Mouse (Mus musculus) B cell, adult 2 months (primary cell): ENCODE data around the gene Rbbp4.

ENCODE experiments used
- DNase-seq, 2 experiments: peaks; one replicate each; pipeline ENCODE4 v3.0.0; 2022

Gene Rbbp4

DNA sequence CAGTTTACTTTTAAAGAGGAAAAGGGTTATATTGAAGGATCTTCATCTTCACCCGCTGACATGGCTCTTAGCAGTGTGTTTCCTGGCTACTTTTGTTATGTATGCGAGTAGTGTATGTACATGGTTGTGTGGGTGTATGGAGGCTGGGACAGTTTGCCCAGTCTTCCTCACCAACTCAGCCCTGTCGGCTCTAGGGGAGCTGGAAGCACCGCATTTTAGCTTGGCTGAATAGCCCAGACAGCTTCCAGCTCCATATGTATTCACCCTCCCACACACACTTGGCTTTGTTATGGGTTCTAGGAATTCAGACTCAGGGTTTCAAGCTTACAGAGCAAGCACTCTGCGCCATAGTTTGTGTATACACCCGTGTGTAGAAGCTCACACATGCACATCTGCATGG, 15.9 kb upstream of the Rbbp4 start:
- peak in 1 of 2 experiments; percentile 13 for DNase-seq

DNA sequence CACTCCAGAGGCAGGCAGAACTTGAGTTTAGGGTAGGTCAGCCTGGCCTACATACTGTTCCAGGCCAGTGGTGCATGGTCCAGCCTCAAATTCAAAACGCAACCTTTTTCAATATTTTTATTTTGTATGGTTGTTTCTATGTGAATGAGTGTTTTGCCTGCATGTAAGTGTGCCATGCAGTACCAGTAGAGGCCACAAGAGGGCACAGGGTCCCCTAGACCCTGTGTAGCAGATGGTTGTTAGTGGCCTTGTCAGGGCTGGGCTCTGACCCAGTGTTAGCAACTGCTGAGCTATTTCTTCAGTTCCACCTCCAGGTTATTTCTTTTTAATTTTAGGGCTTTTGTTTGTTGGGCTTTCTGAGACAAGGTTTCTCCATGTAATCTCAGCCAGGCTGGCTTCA, 15.5 kb upstream of the Rbbp4 start:
- DNase-seq = peak; percentile 84 to 85

GRCm38 (mm10) chr4:129346481-129347154, 11.4 kb upstream of the Rbbp4 start:
- no peak for DNase-seq

GRCm38 (mm10) chr4:129342705-129343104, 7.5 kb upstream of the Rbbp4 start:
- no peak for DNase-seq

DNA sequence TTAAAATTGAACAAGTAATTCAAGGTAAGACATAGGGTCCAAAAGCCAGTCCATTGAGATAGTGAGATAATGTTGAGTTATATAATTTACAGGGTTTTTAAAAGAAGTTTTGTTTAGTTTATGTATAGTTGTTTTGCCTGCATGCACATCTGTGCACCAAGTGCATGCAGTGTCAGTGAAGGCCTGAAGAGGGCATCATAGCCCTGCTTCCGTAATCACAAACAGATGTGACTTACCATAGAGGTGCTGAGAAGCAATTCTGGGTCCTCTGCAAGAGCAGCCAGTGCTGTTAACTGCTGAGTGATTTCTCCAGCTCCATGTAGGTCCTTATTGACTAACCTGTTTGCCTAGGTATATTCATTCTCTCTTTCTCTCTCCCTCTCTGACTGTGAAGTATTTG, 6.7 kb upstream of the Rbbp4 start:
- peak; percentile 24 to 27 for DNase-seq

GRCm38 (mm10) chr4:129339743-129340142, 4.6 kb upstream of the Rbbp4 start:
- no peak for DNase-seq

DNA sequence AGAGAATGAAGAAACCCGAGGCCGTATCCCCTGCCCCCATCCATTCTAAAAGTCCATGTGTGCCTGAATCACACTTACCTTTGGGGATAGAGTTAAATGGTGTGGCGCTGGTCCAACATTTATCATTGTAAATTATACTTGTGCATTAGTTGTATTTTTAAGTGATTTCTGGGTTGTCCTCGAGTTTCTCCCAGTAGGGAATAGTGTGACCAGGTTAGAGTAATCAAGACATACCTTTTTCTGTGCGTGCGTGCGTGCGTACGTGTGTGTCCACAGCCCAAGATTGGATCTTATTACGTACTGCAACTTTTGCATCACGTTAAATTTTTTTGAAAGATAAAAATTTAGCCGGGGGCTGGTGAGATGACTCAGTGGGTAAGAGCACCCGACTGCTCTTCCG, 1.1 kb upstream of the Rbbp4 start:
- DNase-seq = no peak

- no peak for DNase-seq
These were observed 424 bp downstream of the Rbbp4 start for GRCm38 (mm10) chr4:129334677-129335215.

- no peak for DNase-seq
These were observed 2.3 kb downstream of the Rbbp4 start for GRCm38 (mm10) chr4:129332846-129333245.

- no peak for DNase-seq
These were observed 9.0 kb downstream of the Rbbp4 start for GRCm38 (mm10) chr4:129326191-129326590.

DNA sequence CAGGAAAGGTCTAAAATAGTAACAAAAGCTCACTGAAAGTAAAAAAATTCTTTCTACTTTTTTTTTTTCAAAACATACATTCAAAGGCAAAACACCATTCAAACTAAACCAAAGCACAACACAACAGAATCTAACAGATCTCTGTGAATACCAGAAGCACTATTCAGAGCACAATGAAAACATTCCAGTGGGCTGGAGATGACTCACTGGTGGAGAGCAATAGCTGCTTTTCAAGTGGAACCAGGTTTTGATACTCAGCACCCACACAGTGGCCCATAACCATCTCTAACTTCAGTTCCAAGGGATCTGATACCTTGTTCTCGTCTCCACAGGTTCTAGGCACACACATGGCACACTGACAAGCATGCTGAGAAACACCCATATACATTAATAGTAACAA, 10.4 kb downstream of the Rbbp4 start:
- DNase-seq = no peak

- no peak for DNase-seq
These were observed 11.7 kb downstream of the Rbbp4 start for GRCm38 (mm10) chr4:129323491-129323890.

GRCm38 (mm10) chr4:129322042-129322441, 13.1 kb downstream of the Rbbp4 start:
- no peak for DNase-seq

GRCm38 (mm10) chr4:129320876-129321275, 14.3 kb downstream of the Rbbp4 start:
- no peak for DNase-seq

DNA sequence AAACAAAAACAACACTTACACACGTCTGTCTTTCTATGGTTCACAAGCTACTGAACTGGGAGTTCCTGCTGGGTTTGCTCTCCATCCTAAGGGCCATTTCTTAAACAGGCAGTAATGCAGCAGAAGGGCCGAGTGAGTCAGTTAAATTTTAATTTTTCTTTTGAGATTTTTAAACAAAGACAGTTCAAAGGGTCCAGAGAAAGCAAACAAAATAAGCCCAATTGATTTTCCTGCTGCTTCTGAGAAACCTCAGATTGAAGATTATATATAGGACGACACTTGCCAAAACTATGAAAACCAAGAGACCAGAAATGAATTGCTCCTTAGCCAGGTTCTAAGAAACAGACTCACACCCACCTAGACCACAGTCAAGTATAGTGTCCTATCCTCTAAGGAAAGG, 21.3 kb downstream of the Rbbp4 start:
- DNase-seq = no peak

- DNase-seq = no peak
These were observed 27.2 kb downstream of the Rbbp4 start for GRCm38 (mm10) chr4:129307936-129308335.

DNA sequence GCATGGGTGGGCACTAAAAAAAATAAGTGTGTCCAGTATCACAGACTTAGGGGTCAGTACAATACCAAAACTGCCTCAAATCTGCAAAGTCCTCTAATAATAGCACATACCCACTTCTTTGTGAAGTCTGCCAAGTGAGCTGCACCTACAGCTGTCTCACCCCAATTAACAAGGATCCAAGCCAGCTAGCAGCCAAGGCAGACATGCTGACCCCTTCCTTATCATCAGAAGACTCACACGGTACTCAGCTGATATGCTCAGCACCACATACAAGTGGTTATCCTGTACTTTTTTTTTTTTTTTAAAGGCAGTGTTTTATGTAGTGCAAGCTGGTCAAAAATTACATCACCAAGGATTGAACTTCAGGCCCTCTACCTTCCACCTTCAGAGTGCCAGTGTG, 30.9 kb downstream of the Rbbp4 start:
- no peak for DNase-seq

- DNase-seq = no peak
These were observed 31.4 kb downstream of the Rbbp4 start for GRCm38 (mm10) chr4:129303816-129304215.

- DNase-seq = no peak
These were observed 31.8 kb downstream of the Rbbp4 start for GRCm38 (mm10) chr4:129303401-129303800.

DNA sequence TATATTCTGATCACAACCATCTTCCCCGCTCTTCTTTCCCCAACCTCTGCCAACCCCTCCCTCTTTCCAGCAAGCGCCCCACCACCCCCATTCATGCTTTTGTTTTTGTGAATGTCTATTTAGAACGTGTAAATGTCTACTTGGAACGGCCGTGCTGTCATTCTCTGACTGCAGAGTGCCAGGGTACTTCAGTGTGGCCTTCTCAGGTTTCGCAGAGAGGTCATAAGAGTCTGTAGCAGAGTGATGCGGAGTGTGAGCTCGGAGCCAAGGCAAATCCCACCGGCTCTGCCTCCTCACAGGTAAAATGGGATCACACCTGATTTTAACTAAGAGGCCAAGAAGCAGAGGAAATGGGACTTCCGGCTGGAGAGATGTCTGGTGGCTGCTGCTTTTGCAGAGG, 36.0 kb downstream of the Rbbp4 start:
- DNase-seq = no peak

DNA sequence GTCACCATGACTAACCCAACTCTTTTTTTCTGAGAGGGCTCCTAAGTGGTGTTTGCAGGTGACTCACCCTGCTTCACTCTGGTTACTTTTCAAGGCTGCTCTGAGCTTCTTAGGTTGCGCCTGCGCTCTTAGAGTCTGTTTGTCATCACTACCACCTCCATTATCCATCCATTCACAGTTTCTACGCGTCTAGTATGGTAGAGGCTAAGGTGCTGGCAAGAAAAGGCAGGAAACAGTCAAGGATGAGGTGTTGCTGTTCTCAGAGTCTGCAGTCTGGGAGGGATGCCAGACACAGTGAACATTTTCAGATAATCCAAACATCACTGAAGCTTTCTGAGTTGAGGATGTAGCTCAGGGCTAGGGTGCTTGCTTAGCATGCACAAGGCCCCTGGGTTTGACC, 37.4 kb downstream of the Rbbp4 start:
- no peak for DNase-seq

- DNase-seq = no peak
These were observed 39.1 kb downstream of the Rbbp4 start for GRCm38 (mm10) chr4:129296066-129296465.

DNA sequence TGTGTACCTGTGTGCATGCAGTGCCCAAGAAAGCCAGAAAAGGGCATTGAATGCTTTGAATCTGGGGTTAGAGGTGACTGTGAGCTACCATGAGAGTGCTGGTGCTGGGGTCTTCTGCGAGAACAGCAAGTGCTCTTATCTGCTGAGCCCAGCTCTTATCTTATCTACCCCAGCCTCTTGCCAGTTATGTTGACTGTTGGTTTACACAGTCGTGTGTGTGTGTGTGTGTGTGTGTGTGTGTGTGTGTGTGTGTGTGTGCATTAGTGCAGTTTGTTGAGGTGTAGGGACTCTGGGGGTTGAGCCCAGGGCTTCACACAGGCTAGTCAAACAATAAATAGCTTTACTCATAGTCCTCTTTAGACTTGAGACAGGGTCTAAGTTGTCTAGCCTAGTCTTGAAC, 40.0 kb downstream of the Rbbp4 start:
- no peak for DNase-seq

DNA sequence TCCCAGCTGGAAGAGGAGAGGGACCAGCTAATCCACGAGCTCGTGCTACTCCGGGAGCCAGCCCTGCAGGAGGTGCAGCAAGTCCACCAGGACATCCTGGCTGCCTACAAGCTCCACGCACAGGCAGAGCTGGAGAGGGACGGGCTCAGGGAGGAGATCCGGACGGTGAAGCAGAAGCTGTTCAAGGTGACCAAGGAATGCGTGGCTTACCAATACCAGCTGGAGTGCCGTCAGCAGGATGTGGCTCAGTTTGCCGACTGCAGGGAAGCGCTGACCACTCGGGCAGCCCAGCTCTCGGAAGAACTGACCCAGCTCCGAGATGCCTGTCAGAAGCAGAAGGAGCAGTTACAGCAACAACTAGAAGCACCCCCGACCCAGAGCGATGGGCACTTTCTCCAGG, 41.5 kb downstream of the Rbbp4 start:
- DNase-seq = no peak

GRCm38 (mm10) chr4:129292831-129293230, 42.3 kb downstream of the Rbbp4 start:
- no peak for DNase-seq
